ENCODE assay signal across 12 mouse cellular contexts in the genomic region with DNA sequence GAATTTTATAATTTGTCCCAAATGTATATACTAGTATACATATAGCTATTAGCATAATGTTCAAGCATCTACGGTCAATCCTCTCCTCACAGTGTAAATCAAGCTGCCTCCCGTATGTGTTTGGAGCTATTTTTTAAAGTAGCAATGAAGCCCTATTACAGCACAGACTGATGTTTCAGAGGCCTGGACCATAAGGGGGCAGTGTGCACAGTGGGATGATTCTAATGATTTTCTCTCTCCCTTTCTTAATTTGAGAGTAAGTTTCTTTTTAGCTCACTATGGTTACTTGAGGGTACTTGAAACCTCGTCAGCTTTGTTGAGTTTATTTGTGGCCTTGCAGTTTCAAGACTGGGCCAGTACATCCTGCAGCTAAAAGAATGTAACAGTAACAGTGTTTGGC. TPM values are rescaled to one million over a fixed set of nuclear protein-coding genes. Genes with fewer than 3 reads are reported as not detected.
DNase-seq lines count a peak whose midpoint lies in the region; ATAC-seq and TF ChIP-seq lines count a peak whose summit lies in the region.
"Had no signal": no experiment of that assay in that cellular context is flagged by ENCODE, and none has a peak within 500 bp of the region (broad histone marks: within the 10 kb centered on the region; RNA-seq: fewer than 3 reads in every experiment).

No protein-coding gene starts in this region.

- no peak for ATAC-seq in kidney, embryonic 14.5 days (ENCODE audit: low FRiP score, low TSS enrichment)
- no peak for ATAC-seq in liver, embryonic 12.5 days

- 72% methylated on average over 3 of the region's 3 CpGs for WGBS in kidney, embryonic 14.5 days
- 66% methylated on average over 3 of the region's 3 CpGs for WGBS in liver, embryonic 12.5 days (ENCODE audit: insufficient replicate concordance)

- H3K4me3 ChIP-seq in kidney, embryonic 14.5 days (ENCODE audit: low read length), result no peak overlapping the region
- H3K4me3 ChIP-seq in E14TG2a.4 (replicated peaks; ENCODE audit: low read length), result no peak overlapping the region
- no peak overlapping the region for H3K4me3 ChIP-seq in liver, embryonic 12.5 days

- no peaks in the 10 kb centered on the region for H3K27me3 ChIP-seq in kidney, embryonic 14.5 days (ENCODE audit: control insufficient read depth, insufficient read depth, low read length)
- H3K27me3 ChIP-seq in E14TG2a.4 (ENCODE audit: insufficient read depth, low read length), result no peaks in the 10 kb centered on the region; the same call in 1 of the 2 replicates
- H3K27me3 ChIP-seq in liver, embryonic 12.5 days (replicated peaks), result no peaks in the 10 kb centered on the region

- no peaks in the 10 kb centered on the region for H3K9me3 ChIP-seq in kidney, embryonic 14.5 days (ENCODE audit: control insufficient read depth, low read length)
- H3K9me3 ChIP-seq in E14TG2a.4 (ENCODE audit: low read length), result no peaks in the 10 kb centered on the region
- H3K9me3 ChIP-seq in liver, embryonic 12.5 days (replicated peaks), result no peaks in the 10 kb centered on the region

- no peak overlapping the region for H3K9ac ChIP-seq in kidney, embryonic 14.5 days (ENCODE audit: low read depth, low read length)
- H3K9ac ChIP-seq in liver, embryonic 12.5 days, result no peak overlapping the region
- H3K9ac ChIP-seq: liver, embryonic 14.5 days had no signal

- peak; percentile 10 for DNase-seq in embryo, embryonic 10.5 days (ENCODE audit: low spot score)
- DNase-seq in embryo, embryonic 10 days (ENCODE audit: low spot score), result no peak
- peak; percentile 33 to 45 for DNase-seq in kidney, postnatal 4 days
- peak; percentile 9 for DNase-seq in lung, postnatal 25 days (ENCODE audit: low spot score)
- DNase-seq in thymus, postnatal 36 days, result no peak

- no peak overlapping the region for H3K4me2 ChIP-seq in kidney, embryonic 14.5 days (replicated peaks; ENCODE audit: low read depth, low read length)
- no peak overlapping the region for H3K4me2 ChIP-seq in liver, embryonic 12.5 days

- H3K4me1 ChIP-seq in kidney, embryonic 14.5 days (ENCODE audit: control insufficient read depth, insufficient read depth, low read length), result no peaks in the 10 kb centered on the region
- H3K4me1 ChIP-seq in E14TG2a.4 (replicated peaks; ENCODE audit: low read depth, low read length), result peaks cover 12% of the 10 kb centered on the region
- no peaks in the 10 kb centered on the region for H3K4me1 ChIP-seq in liver, embryonic 12.5 days

- H3K27ac ChIP-seq in kidney, embryonic 14.5 days (ENCODE audit: low read depth, low read length), result no peak overlapping the region
- no peak overlapping the region for H3K27ac ChIP-seq in liver, embryonic 12.5 days
- H3K27ac ChIP-seq: liver, embryonic 14.5 days had no signal

- peak; percentile 24 for TF ChIP-seq CTCF in E14TG2a.4 (conservative IDR thresholded peaks at IDR 0.05; ENCODE audit: low read length)

- H3K36me3 ChIP-seq in kidney, embryonic 14.5 days (ENCODE audit: control insufficient read depth, insufficient read depth, low read length), result no peaks in the 10 kb centered on the region
- no peaks in the 10 kb centered on the region for H3K36me3 ChIP-seq in E14TG2a.4 (ENCODE audit: insufficient read depth, low read length)
- H3K36me3 ChIP-seq in liver, embryonic 12.5 days, result no peaks in the 10 kb centered on the region

RNA-seq across cellular contexts. Expression of a gene that starts 1.1 kb away (rescaled TPM):
- polyA plus RNA-seq in kidney, embryonic 14.5 days (2014; fragmentation: Nextera tagmentation; extraction: Ambion mirVana), result not detected in 2 replicates
- polyA plus RNA-seq in liver, embryonic 12.5 days (2016; fragmentation: Nextera tagmentation; extraction: Ambion mirVana), result not detected in 2 replicates
- polyA plus RNA-seq: intestine, embryonic 14.5 days; liver, embryonic 14.5 days; neural tube, embryonic 14.5 days; testis, adult 2 months had no signal

Comparison
In these comparisons a context has a peak if more than half of its experiments do, and no peak if none do; other contexts are left out.
1. DNase-seq: peak in embryo, embryonic 10.5 days (single experiment), kidney, postnatal 4 days (2 of 2) and lung, postnatal 25 days (single experiment); none in embryo, embryonic 10 days (single experiment) and thymus, postnatal 36 days (0 of 2).